Mouse (Mus musculus) WW6 (cell line): ENCODE measurements around the gene Slc2a6.

Experiments
- DNase-seq: peaks from one replicate; pipeline ENCODE4 v3.0.0-alpha.2; 2013; ENCODE audit warnings: low read depth, low spot score

The Slc2a6 gene

DNA sequence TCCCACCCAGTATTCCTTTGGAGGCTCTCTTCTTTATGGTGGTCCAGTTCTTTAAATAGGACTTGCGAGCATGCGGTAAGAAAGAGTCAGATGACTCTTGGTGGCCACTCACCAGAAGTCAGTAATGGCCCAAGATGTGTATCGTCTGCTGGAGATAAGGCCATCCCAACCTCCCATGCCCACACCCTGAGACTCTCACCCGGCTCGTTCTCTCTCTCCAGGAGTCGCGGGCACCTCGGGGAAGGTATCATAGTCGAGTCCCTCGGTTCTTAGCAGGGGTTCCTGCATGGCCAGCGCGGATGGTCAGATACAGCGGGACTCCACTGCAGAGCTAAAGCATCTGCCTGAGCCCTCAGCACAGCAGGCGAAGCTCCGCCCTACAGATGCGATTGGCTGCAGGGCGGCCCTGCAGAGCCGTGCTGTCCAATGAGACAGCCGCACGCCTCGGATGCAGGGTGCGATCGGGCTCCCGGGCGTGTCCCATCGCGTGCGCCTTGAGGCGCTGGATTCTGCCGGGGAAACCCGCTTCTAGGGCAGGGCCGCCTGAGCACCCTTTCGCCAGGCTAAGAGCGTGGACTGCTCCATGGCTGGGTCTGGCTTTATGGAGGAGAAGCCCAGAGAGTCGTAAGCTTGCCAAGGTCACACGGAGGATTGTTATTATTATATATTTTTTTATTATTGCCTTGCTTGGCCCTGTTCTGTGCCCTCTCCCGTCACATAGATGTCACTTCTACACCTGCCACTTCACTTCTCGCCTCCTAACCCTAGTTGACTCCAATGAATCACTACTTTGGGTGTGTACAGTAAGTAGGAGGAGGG lies at the start of gene Slc2a6:
Gene Slc2a6 (minus strand): TSS at position 381 of the 819 bp plus-strand sequence.
- DNase-seq, result peak; percentile 61

DNA sequence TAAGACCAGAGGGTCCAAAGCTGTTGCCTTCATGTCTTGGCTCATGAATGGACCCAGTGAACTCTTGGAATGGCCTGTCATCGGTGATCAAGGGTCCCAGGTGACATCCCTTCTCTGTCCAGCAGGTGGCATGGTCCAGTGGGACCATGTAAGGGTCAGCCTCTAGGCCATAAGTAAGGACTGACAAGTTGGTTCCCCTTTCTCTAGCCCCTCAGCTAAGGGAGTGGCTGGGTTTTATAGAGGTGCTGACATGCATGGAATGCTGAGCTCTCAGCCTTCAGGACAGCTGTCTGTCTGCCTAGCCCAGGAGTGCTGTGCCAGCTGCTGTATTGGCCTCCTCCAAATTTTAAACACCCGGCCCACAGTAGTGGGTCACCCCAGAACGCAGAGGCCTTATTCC lies 47.7 kb upstream of the Slc2a6 start:
- DNase-seq, result no peak

DNA sequence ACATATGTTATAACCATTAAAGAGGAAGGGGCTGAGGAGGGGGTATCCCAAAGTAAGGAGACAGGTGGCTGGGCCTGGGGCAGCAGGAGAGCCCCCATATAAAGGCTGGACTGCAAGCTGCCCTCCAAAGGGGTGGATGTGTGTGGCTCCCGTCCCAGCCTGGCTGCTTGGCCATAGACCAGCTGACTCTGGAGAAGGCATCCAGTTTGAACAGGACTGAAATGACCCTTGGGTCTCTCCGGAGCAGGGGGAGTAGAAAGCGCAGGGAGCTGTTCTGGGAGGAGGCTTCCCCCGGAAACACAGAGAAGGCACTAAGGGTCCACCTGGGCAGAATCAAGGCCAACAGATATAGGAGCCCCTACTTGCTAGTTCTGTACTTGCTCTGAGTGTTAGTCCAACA lies 47.0 kb upstream of the Slc2a6 start:
- no peak for DNase-seq

DNA sequence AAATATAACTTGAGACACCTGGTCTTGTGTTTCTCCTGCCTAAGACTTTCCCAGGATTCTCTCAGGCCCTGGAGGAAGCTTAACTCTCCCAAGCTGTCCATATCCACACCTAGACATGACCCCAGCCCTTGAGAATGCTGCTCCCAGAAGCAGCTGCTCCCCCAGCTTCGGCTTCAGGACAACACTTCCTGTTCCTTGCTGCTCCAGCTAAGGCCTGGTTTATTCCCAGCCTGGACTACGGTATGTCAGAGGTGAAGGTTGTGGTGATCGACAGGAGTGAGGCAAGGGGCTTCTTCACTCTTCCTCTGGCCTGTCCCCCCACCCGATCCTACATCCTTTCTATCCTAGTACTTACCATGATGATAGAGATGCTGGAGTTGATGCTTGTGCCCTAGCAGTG lies 45.6 kb upstream of the Slc2a6 start:
- no peak for DNase-seq

DNA sequence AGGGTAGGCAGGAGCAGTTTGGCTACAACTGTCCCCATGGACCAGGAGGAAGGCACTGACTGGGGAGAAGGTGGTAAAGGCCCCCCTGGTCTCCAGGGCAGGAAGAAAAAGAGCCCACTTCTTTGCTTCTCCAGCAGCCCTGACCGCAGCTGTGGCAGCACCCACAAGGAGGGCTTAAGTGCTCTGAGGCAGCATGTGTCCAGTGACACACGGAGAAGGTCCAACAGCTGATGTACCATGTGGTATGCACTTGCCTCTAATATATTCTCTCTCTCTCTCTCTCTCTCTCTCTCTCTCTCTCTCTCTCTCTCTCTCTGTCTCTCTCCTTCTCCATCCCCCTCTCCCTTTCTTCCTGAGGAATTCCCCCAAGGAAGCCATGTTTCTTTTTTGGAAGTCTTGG lies 44.2 kb upstream of the Slc2a6 start, which contains the start of gene Mymk:
Gene Mymk (minus strand): TSS at position 202 of the 400 bp plus-strand sequence.
- DNase-seq, result no peak

DNA sequence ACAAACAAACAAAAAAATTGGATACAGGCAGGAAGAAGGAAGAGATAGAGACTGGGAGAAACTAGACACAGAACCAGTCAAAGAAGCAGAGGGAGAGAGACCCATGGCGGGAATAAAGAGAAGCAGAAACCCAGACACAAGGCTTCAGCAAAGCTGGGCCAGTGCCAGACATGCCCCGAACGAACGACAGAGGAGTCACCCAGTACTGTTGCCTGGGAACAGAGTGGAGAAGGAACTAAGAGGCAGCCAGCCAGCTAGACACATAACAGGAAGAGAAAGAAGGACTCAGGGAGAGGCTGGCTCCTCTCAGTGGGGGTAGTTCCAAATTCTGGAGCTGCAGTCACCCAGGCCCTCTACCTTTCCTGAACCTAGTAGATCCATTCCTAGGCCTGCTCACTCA lies 43.3 kb upstream of the Slc2a6 start:
- no peak for DNase-seq

DNA sequence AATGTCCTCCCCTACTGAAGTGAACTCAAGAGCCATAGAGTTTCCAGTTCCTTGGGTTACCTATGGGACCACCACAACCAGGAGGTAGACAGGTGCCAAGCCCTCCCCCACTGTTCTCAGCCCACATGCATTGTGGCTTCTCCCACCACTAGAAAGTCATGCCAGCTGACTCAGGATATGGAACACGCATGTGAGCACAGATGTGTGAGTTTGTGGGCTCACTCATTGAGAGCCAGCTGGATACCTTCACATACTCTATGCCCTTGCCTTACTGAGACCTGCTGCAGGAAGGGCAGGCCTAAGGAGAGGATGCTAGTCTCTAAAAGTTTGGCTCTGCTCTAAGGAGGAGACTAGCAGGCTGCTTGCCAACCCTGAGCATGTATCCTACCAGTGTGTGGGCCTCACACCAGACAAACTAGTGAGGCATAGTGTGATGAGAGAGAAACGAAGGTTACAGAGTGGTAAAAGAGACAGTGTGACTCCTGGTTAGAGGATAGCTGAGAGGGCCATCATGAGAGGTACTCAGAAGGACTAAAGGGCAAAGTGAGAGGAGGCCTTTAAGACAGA lies 42.5 kb upstream of the Slc2a6 start:
- no peak for DNase-seq

DNA sequence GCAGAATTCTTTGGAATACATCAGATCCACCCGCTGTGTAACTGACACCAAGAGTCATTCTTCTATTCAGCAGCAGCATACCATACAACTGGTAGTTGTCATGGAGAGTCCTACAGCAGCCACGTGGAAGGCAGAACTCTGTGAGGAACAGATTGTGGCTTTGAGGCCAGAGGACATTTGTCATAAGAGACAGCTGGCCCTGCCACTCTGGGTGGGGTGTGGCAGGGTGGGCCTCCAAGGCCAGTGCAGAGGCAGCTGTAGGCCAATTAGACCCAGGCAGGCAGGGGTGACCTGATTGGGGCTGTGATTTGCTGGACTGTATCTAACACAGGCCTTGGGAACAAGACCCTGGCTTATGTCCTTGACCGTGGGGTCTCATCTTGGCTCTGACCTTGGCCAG lies 41.8 kb upstream of the Slc2a6 start:
- DNase-seq, result no peak

DNA sequence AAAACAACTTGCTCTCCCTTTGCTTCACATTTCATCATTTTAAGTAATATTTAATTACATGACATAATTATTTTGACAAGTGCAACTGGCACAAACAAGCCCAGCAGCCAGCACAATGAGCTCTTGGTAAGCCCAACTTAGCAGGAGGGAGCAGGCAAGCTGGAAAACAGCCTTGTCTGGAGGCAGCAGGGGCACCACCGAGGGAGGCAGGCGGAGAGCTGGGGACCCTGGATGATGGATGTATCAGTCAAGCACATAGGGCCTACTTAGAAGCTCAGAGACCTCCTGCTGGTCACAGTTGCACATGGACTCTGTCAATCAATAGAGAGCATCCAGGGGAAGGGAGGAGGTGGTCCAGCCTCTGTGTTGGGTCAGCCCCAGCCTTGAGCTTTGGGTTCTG lies 40.2 kb upstream of the Slc2a6 start:
- DNase-seq, result no peak

DNA sequence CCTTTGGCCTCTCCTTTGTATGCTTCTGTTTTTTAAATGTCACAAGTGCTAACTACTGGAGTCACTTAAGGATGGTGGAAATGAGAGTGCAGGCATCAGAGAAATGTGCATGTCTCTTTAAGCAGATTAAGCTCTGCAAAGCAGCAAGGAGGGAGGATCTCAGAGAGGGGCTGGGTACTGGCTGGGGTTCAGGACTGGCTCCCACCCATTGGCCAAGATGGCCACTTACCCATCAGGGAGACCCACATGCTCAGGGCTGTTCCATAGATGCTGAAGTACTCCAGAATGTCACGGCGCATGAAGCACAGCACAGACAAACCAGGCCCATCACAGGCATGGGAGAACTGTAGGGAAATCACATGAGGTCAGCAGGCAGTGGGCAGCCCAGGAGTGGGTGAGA lies 39.3 kb upstream of the Slc2a6 start:
- no peak for DNase-seq

DNA sequence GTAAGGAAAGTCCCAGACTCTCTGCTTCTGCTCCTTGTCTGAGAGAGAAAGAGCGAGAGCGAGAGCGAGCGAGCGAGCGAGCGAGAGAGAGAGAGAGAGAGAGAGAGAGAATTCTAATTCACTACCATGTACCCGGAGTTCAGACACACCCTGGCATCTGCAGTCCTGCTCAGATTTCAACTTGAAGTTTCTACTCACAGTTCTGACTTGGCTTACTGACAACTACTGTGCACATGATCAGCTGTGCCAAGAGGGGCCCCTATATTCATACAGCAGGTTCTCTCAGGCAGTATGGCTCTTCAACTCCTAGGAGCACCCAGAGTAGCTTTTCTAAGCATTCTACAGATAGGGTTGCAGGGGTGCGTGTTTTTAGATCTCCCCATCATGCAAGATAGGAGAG lies 31.4 kb upstream of the Slc2a6 start:
- DNase-seq, result no peak

DNA sequence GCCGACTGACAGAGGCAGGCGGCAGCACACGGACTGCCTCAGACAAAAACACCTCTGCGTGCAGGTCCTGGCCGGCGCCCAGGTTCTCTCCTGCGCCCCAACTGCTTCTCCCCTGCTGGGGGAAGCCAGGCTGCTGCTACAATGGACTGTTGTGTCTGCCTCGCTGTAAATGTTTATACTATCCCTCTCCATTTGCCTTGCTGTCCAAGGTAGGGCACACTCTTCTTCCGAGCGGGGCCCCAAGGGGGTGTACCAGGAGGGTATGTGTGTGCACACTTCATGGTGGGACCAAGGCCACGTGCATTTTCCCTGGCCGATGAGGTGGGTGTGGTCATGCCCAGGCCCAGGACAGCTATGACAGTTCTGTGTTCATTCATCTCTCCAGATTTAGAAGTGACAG lies 31.0 kb upstream of the Slc2a6 start:
- no peak for DNase-seq

DNA sequence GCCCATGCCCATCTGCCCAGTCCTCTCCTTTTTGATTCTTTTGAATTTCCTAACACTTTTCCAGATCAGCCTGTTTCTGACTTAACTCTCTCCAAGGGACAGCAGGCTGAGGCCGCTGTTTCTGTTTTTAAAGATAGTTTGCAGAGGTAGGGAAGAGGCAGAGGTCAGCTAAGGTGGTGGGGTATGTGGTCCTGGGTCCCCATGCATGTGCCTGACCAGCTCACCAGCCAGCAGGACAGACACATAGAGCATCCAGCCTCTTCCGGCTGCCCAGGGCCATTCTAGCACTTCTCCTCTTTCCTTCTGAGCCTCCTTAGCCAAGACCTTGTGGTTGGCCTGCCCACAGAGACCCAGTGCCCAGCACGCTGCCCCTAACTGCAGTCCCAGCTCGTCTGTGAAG lies 30.5 kb upstream of the Slc2a6 start:
- DNase-seq, result no peak

DNA sequence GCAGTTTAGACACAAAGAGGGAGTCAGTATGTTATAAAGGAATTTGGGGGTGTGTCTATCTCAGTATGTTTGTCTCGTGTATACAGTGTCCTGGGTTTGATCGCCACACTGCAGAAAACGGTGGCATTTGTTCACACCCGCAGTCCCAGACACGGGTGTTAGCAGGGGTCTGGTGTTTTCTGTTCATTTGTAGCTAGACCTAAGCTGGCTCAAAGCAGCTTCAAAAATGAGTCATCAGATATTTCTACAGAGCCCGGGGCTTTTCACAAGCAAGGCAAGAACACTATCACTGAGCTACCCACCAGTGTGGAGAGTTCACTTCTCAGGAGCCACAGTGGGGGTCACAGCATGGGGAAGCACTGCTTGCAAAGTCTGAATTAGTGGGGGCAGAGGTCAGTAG lies 21.6 kb upstream of the Slc2a6 start:
- DNase-seq, result no peak

DNA sequence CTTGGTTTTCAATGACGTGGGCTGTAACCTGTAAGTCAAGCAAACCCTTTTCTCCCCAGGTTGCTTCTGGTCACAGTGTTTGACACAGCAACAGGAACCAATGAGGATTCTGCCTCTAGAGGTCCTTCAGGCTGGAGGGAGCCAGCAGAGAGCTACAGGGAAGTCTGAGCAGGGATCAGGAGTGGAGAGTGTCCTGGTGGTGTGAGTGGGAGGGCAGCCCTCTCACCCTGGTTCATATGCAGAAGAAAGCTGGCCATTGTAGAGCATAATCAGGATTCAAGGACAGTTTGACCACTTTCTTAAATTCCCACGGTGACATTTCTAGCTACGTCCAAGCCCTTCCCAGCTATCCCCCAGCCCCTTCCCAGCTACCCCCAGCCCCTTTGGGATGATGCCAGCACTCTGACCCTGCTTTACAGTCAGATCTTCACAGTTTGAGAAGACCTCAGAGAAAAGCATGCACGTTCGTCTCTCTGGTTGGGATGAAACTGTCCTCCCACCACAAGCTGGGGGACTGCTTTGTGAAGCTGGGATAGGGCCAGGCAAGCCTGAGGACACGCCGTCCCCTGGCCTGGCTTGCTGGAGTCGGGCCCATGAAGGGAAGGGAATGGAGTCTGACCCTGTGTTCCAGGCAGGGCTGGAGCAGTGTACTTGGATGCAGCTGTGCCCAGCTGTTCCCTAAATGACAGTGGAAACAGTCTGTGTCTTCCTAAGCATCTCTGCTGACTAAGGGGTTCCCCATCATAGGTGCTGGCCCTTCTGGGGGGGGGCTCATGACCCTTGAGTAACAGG lies 18.4 kb upstream of the Slc2a6 start:
- no peak for DNase-seq

DNA sequence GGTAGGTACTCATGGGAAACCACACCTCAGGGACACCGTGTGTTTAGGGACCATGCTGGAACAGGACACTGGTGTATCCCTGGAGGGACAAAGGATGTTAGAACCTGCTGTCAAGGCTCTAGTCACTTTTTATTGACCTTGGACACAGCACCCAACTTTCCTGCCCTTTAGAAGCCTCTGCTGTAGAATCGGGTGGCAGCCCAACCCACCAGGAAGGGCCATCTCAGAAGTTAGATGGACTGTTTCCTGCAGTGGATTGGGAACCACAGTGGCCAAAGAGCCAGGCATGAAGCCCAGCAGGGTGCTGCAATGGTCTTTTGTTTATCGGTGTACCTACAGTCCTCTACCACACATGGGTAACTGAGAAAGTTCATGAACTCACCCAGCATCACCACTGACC lies 16.8 kb upstream of the Slc2a6 start:
- DNase-seq, result no peak

DNA sequence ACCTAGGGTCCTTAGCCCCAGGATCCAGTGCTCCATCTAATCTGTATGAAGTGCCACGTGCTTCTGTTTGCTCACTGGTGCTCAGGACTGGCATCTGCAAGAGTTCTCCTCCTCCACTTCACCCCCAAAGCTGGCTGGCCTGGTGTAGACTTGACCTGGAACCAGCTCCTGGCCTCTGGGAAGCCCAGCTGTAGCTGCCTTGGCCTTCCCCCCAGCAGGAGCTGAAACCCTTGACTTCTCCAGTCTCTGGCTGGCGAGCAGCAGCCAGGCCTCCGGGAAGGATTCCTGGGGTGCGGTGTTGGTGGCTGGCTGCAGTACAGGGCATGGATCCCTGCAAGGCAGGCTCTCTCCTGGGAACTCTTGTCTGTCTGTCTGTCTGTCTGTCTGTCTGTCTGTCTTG lies 16.4 kb upstream of the Slc2a6 start:
- DNase-seq, result no peak

DNA sequence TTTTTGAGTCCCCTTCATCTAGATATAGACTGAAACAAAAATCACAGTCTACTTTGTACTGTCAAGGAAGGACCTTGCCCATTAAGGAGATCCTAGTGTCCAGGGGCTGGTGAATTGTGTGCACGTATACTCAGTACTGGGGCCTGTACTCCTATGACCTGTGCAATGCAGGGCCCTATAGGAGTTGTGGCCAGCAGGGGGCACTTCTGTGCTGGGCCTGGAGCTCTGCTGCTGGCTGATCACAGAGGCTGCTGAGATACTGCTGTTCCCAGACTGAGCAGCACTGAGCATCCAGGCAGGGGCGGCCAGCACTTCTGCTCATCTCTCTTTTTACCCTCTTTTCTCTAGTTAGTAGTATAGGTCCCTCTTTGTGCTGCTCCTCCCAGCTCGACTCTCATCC lies 15.7 kb upstream of the Slc2a6 start:
- no peak for DNase-seq

DNA sequence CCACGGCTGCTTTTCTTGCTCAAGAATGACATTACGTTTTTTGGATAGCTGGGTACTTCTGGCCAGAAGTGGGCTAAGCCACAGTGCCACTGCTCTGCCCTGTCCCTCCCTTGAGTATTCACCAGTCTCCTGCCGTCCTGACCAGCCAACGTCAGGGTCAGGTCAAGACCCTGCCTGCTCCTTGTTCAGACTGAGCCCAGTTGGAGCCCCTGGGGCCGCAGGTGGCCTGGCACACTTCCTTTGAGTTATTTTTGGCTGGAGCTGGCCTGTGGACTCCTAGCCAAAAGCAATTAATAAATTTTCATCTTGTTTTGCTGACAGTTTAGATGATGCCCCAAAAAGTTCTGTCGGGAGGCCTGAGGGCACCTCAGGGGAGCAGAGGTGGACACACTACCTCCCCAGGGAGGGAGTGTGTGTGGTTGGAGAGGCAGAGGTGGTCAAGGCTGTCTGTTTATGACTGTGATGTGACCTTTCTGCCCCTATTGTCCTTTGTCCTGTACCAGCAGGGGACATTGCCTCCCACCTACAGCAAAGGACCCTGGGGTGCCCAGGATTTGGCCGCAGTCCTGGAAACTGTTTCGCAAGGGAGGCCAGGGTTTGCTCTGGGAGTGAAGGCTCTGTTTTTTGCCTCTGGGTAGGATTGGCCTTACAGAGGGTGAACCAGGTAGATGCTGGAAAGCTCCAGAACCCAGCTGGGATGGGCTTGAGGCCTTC lies 14.5 kb upstream of the Slc2a6 start:
- no peak for DNase-seq

DNA sequence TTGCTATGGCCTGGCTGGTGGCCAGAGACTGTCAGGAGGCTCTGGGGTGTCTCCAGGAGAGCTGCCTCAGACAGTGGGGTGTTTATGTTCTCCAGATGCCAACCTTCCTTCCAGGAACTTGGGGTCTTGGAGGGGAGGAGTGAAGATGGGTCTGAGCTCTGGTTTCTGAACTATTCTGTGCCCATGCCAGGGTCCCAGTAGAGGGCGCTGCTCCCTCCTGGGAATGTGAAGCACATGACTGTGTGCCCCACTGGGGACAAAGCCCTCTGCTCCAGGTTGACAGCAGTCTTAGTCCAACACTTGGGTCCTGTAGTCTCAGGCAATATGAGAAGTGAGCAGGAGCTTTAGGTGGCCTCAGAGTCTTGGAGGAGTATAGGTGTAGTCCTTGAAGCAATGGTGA lies 11.5 kb upstream of the Slc2a6 start:
- DNase-seq, result no peak

DNA sequence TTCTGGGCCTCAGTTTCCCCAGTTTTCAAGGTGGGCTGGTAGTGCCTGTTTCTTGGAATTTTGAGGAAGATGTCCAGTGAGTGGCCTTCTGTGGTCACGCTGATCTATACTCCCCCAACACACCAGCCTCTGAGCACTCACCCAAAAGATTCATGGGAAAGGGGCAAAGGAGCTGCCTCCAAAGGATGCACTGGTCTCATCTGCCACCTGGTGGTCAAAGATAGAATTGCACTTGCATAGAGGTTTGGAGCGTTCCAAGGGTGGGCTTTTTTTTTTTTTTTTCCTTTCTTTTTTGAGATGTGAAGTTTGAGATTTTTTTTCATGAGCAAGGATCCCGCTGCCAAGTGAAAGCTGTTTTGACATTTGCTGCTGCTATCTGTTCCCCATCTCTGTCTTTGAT lies 10.8 kb upstream of the Slc2a6 start:
- no peak for DNase-seq

DNA sequence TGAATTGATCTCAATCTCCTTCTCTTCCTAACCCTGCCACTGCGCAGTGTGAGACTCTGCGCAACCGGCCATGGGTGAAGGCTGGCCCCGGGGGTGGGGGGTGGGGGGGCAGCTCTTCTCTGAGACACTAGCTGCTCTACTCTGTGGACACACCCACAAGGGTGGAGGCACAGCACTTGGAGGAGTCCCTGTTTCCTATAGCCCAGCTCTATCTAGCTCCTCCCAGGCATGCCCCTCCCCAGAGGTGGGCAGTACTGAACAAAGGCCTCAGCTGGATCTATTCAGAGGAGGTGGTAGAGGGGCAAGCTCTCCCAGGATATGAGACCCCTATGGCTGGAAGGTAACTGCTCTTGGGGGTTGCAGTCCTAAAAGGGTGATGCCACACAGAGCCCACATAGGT lies 9.2 kb upstream of the Slc2a6 start:
- DNase-seq, result no peak
